Mouse (Mus musculus) G1E (cell line): ENCODE measurements around the gene Plcl2. TPM values are rescaled to one million over a fixed set of nuclear protein-coding genes. Genes with fewer than 3 reads are reported as not detected.
"Not testable (repeated sequence)": the region's sequence is repeated elsewhere in the genome, so short reads cannot be mapped to it uniquely, and the experiment has no call there.

Source experiments
- ATAC-seq: 2 replicates; pipeline ENCODE4 v1.8.0; 2016; ENCODE audit warnings: mild to moderate bottlenecking; ENCODE audit not compliant: insufficient number of reproducible peaks, poor library complexity, low FRiP score, severe bottlenecking; ENCODE audit errors: extremely low read depth
- DNase-seq: peaks from one replicate; pipeline ENCODE4 v3.0.0; 2012; ENCODE audit warnings: low spot score
- H3K27me3 ChIP-seq: 2 replicates; pipeline ENCODE4 v1.6.1; 2012; ENCODE audit warnings: mild to moderate bottlenecking, low read length, inconsistent platforms; ENCODE audit not compliant: insufficient read depth
- H3K36me3 ChIP-seq: replicated peaks from 2 replicates; pipeline ENCODE3; 2012; ENCODE audit warnings: mild to moderate bottlenecking, inconsistent platforms
- H3K4me1 ChIP-seq: 2 replicates; pipeline ENCODE4 v1.6.1; 2012; ENCODE audit warnings: low read depth, low read length, inconsistent platforms, mixed read lengths; ENCODE audit not compliant: insufficient read depth
- H3K4me3 ChIP-seq: 2 replicates; pipeline ENCODE4 v1.5.1; 2012; ENCODE audit warnings: low read depth, mild to moderate bottlenecking, inconsistent platforms, low read length, moderate library complexity, mixed read lengths
- H3K9me3 ChIP-seq: replicated peaks from 2 replicates; pipeline ENCODE4 v1.6.1; 2012; ENCODE audit warnings: inconsistent platforms
- CTCF ChIP-seq: IDR thresholded peaks from 2 replicates; pipeline ENCODE4 v1.5.1; 2012; ENCODE audit warnings: low read depth, low read length, inconsistent platforms, mixed read lengths
- GATA1 ChIP-seq: IDR thresholded peaks from 2 replicates; pipeline ENCODE4 v1.6.1; 2012; ENCODE audit warnings: borderline replicate concordance, low read length, inconsistent platforms, mixed read lengths
- GATA2 ChIP-seq: IDR thresholded peaks from 2 replicates; pipeline ENCODE4 v1.6.1; 2012; ENCODE audit warnings: low read depth, low read length, inconsistent platforms, borderline replicate concordance
- POLR2AphosphoS5 ChIP-seq: IDR thresholded peaks from 2 replicates; pipeline ENCODE4 v1.6.1; 2012; ENCODE audit warnings: low read depth, low read length, inconsistent platforms; ENCODE audit not compliant: insufficient replicate concordance
- TAL1 ChIP-seq: conservative IDR thresholded peaks from 2 replicates; pipeline ENCODE4 v1.6.1; 2012; ENCODE audit warnings: low read depth, low read length, inconsistent platforms, mixed read lengths
- polyA plus RNA-seq: library from polyadenylated mRNA; stranded (reverse); fragments of >175 nt; gene quantifications from 2 replicates; pipeline ENCODE4 v1.2.3, GENCODE M21; 2012
- total RNA-seq, 2 experiments: library from RNA; stranded (forward) in 1 of 2; stranded (reverse) in 1 of 2; fragments of 200-1000 nt in 1 of 2; fragments of >200 nt in 1 of 2; fragmentation: Nextera tagmentation in 1 of 2; gene quantifications; 2 replicates each; pipeline ENCODE4 v1.2.3; 2014 to 2017

The Plcl2 gene
- total and polyA plus RNA-seq, 3 experiments: 0.22 to 13.7 TPM; not detected in 1

DNA sequence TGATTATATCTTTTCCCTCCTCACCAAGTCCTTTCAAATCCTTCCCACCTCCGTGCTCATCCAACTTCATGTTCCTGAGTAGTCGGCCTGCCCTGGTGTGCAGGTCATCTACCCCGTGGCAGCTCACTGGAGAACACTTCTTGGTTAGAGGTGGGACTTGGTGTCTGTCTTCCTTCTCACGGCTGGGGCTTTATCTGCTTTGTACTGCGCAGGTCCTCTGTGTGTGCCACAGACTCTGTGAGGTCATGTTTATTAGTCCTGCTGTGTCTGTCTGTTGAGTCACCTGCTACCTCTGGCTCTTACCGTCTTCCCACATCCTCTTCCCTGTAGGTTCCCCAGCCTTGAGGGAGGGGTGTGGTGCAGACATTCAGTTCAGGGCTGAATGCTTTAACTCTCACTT is 36.1 kb downstream of the Plcl2 start:
- no peak for ATAC-seq
- Histone ChIP-seq H3K36me3 (no peaks in the 10 kb centered on the region), H3K4me3 (no peak overlapping the region), H3K4me1 (no peaks in the 10 kb centered on the region), H3K9me3 (peaks cover 13% of the 10 kb centered on the region), H3K27me3 (no peaks in the 10 kb centered on the region)
- DNase-seq: no peak
- TF ChIP-seq TAL1: no peak
- no peak for TF ChIP-seq CTCF
- no peak for TF ChIP-seq GATA1
- TF ChIP-seq POLR2AphosphoS5: no peak
- no peak for TF ChIP-seq GATA2

- no peaks in the 10 kb centered on the region for H3K4me1 ChIP-seq
- no peak for DNase-seq
- TF ChIP-seq GATA2 (no peak), GATA1 (no peak), TAL1 (no peak), POLR2AphosphoS5 (no peak), CTCF (no peak)
- H3K9me3 ChIP-seq: peaks cover 16% of the 10 kb centered on the region; the same call in 1 of the 2 replicates
- H3K4me3 ChIP-seq: no peak overlapping the region
- ATAC-seq: no peak
- H3K27me3 ChIP-seq: no peaks in the 10 kb centered on the region
- no peaks in the 10 kb centered on the region for H3K36me3 ChIP-seq
Measured at GRCm38 (mm10) chr17:50552130-50552529, 42.9 kb downstream of the Plcl2 start.

DNA sequence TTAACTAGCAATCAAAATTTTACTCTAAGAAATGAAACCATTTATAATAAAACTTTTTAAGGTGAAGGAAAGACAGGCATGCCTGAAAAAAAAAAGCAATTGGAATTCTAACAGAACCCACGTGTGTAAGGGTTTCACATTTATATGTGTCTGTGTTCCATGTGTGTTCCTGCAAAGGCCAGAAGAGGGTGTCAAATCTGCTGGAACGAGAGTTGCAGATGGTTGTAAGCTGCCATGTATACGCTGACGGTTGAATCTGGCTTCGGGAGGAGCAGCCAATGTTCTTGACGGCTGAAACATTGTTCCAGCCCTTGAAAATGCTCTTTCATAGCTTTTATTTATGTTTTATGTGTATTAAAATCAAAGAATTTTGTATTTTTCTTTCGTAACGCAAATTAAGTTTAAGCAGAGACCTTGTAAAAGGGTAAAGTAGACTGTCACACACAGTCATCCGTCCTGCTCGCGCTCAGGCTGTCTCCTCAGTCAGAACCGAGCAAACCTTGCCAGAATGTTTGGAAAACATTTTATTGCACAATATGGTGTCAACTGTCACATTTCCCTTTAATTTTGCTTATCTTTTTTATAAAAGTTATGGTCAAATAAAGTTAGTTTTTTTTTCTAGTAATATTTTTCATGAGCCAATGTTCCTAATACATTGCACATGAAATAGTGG is 48.5 kb downstream of the Plcl2 start:
- H3K36me3 ChIP-seq: no peaks in the 10 kb centered on the region
- no peaks in the 10 kb centered on the region for H3K4me1 ChIP-seq
- no peak overlapping the region for H3K4me3 ChIP-seq
- ATAC-seq (no peak), DNase-seq (no peak)
- TF ChIP-seq GATA2: no peak
- no peak for TF ChIP-seq TAL1
- H3K27me3 ChIP-seq: no peaks in the 10 kb centered on the region
- peaks cover 21% of the 10 kb centered on the region for H3K9me3 ChIP-seq

- H3K27me3 ChIP-seq: no peaks in the 10 kb centered on the region
Measured at GRCm38 (mm10) chr17:50558239-50558625, 49.0 kb downstream of the Plcl2 start.

DNA sequence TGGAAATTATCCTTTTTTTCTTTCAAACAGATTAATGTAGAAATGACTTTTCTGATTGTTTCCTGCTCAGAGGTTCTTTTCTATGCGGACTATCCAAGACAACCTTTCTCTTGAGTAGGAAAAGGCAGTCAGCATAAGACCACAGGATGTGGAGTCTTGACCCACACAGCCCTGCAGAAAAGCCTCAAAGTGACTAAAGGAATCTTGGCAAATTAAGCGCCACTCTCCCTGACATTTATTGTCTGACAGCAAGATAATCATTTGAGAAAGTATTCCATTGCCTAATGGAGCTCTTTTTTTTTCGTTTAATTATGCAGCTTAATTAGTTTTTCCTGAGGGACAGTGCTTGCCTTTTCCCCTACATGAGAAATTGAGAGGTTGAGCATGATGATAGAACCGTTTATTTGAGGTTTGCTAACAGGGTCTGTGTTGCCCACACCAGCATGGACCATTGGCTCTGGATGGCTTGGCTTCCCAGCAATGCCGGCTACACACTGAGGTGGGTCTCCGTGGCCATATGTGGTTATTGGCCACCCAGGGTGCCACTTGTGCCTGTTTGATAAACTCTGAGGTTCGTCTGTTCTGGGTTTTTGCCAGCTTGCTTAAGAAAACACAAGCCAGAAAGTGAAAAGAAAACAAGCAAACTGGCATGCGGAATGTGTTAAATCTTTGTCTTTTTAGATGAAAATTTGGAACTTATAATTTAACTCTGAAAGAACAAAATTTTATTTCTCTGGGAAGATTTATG is 56.3 kb downstream of the Plcl2 start:
- H3K4me1 ChIP-seq: no peaks in the 10 kb centered on the region
- H3K9me3 ChIP-seq: peaks cover 15% of the 10 kb centered on the region
- ATAC-seq: no peak
- H3K27me3 ChIP-seq: no peaks in the 10 kb centered on the region
- no peaks in the 10 kb centered on the region for H3K36me3 ChIP-seq
- no peak overlapping the region for H3K4me3 ChIP-seq
- TF ChIP-seq GATA2: no peak
- no peak for TF ChIP-seq CTCF
- TF ChIP-seq POLR2AphosphoS5: no peak
- no peak for TF ChIP-seq TAL1
- no peak for TF ChIP-seq GATA1
- no peak for DNase-seq

More at GRCm38 (mm10) chr17:50558239-50558625, 49.0 kb downstream of the Plcl2 start:
- peaks cover 24% of the 10 kb centered on the region for H3K9me3 ChIP-seq
- no peak for DNase-seq
- no peak for TF ChIP-seq CTCF
- no peak for TF ChIP-seq GATA1
- TF ChIP-seq TAL1: no peak
- TF ChIP-seq POLR2AphosphoS5: no peak
- no peak for TF ChIP-seq GATA2
- no peak overlapping the region for H3K4me3 ChIP-seq
- H3K36me3 ChIP-seq: no peaks in the 10 kb centered on the region
- no peak for ATAC-seq
- H3K4me1 ChIP-seq: no peaks in the 10 kb centered on the region

GRCm38 (mm10) chr17:50568846-50569245 is 59.6 kb downstream of the Plcl2 start:
- no peak for ATAC-seq

DNA sequence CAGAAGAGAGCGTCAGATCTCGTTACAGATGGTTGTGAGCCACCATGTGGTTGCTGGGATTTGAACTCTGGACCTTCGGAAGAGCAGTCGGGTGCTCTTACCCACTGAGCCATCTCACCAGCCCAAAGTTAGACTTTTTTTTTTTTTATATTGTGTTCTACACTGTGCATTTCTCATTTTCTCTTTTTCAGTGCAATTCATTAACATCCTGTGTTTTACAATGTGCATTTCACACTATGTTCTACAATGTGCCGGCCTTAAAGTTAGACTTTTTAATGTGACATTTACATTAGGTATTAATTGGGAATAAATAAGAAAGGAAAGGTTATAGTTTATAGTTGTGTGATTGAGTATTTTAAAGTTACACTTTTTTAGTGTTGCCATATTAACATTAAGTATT is 61.0 kb downstream of the Plcl2 start:
- H3K4me3 ChIP-seq, H3K9me3 ChIP-seq, H3K36me3 ChIP-seq, H3K4me1 ChIP-seq, DNase-seq, H3K27me3 ChIP-seq: not testable (repeated sequence)
- ATAC-seq: peak; percentile 57

More at GRCm38 (mm10) chr17:50568846-50569245, 59.6 kb downstream of the Plcl2 start:
- Histone ChIP-seq H3K4me3 (no peak overlapping the region), H3K9me3 (peaks cover 7% of the 10 kb centered on the region), H3K4me1 (no peaks in the 10 kb centered on the region), H3K36me3 (no peaks in the 10 kb centered on the region), H3K27me3 (no peaks in the 10 kb centered on the region)
- TF ChIP-seq GATA2 (no peak), TAL1 (no peak), POLR2AphosphoS5 (no peak), GATA1 (no peak), CTCF (no peak)
- DNase-seq: no peak
